Mouse (Mus musculus) lung, postnatal 0 days (tissue): ENCODE measurements around the gene Scrn3. TPM values are rescaled to one million over a fixed set of nuclear protein-coding genes. Genes with fewer than 3 reads are reported as not detected.

Source experiments
- ATAC-seq: fragments of 200-750 bp; cut with Nextera tagmentation; 2 replicates; pipeline ENCODE4 v1.8.0; 2017; ENCODE audit warnings: moderate library complexity
- DNase-seq: peaks from one replicate; pipeline ENCODE4 v3.0.0-alpha.2; 2016; ENCODE audit warnings: low spot score
- H3K27ac ChIP-seq: fragments of 300-500 bp; sonication (generic); 2 replicates; pipeline ENCODE4 v1.5.1; 2014; ENCODE audit warnings: antibody characterized with exemption, mild to moderate bottlenecking, low read length, mixed read lengths
- H3K27me3 ChIP-seq: fragments of 300-500 bp; sonication (generic); replicated peaks from 2 replicates; pipeline ENCODE4 v1.6.1; 2014; ENCODE audit warnings: low read length, mixed read lengths; ENCODE audit not compliant: insufficient read depth
- H3K36me3 ChIP-seq: fragments of 300-500 bp; sonication (generic); 2 replicates; pipeline ENCODE4 v1.6.1; 2014; ENCODE audit warnings: low read length, mixed read lengths; ENCODE audit not compliant: insufficient read depth
- H3K4me1 ChIP-seq: fragments of 300-500 bp; sonication (generic); 2 replicates; pipeline ENCODE4 v1.6.1; 2014; ENCODE audit warnings: antibody characterized with exemption, low read depth, low read length, mixed read lengths; ENCODE audit not compliant: insufficient read depth
- H3K4me2 ChIP-seq: fragments of 300-500 bp; sonication (generic); replicated peaks from 2 replicates; pipeline ENCODE4 v1.6.1; 2014; ENCODE audit warnings: low read depth, mild to moderate bottlenecking, low read length, moderate library complexity, mixed read lengths
- H3K4me3 ChIP-seq: fragments of 300-500 bp; sonication (generic); 2 replicates; pipeline ENCODE4 v1.5.1; 2014; ENCODE audit warnings: low read depth, low read length
- H3K9ac ChIP-seq: fragments of 300-500 bp; sonication (generic); replicated peaks from 2 replicates; pipeline ENCODE4 v1.6.1; 2014; ENCODE audit warnings: low read depth, mild to moderate bottlenecking
- H3K9me3 ChIP-seq: fragments of 300-500 bp; sonication (generic); 2 replicates; pipeline ENCODE4 v1.6.1; 2016; ENCODE audit warnings: low read length, mixed read lengths
- CTCF ChIP-seq: IDR thresholded peaks from 2 replicates; pipeline ENCODE4 v1.5.1; 2016; ENCODE audit warnings: antibody characterized with exemption, mild to moderate bottlenecking
- EP300 ChIP-seq: IDR thresholded peaks from 2 replicates; pipeline ENCODE4 v1.6.1; 2016; ENCODE audit warnings: antibody characterized with exemption, mild to moderate bottlenecking, control low read depth
- WGBS: fragments of 180-500 bp; shearing (Covaris S2); extraction: QIAGEN DNeasy Blood & Tissue Kit; methylation state at CpG from one replicate; pipeline ENCODE4 v1.1.7; 2014; 5-methylcytosine and 5-hydroxymethylcytosine counted together
- polyA plus RNA-seq: library from polyadenylated mRNA; unstranded; fragments of >200 nt; fragmentation: Nextera tagmentation; extraction: Ambion mirVana; gene quantifications from 2 replicates; pipeline ENCODE4 v1.2.1, GENCODE M21; 2015

Gene Scrn3
- polyA plus RNA-seq, 1 experiment from 2014 or later = 10.9 TPM

DNA sequence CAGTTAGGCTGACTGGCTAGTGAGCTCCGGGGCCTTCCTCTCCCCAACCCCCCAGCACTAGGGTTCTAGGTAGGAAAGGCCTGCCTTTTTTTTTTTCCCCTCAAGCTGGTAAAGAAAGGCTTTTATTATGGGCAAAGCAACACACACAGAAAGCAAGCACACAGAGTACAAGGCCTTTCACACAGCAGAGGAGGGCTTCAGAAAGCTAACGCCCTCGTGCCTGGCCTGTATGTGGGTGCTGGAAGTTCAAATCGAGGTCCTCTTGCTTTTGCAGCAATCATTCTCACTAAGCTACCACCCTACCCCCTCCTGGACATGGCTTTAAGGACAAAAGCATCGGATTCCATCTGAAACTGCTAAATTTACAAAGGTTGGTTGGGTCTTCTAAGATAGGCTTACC lies 67.3 kb downstream of the Scrn3 start:
- Histone ChIP-seq H3K27ac (no peak overlapping the region), H3K36me3 (no peaks in the 10 kb centered on the region), H3K9ac (no peak overlapping the region), H3K27me3 (no peaks in the 10 kb centered on the region), H3K4me2 (no peak overlapping the region), H3K9me3 (no peaks in the 10 kb centered on the region), H3K4me3 (no peak overlapping the region), H3K4me1 (no peaks in the 10 kb centered on the region)
- DNase-seq (no peak), ATAC-seq (no peak)
- WGBS = 46% methylated on average over 5 of the region's 5 CpGs
- no peak for TF ChIP-seq CTCF
- TF ChIP-seq EP300 = no peak

DNA sequence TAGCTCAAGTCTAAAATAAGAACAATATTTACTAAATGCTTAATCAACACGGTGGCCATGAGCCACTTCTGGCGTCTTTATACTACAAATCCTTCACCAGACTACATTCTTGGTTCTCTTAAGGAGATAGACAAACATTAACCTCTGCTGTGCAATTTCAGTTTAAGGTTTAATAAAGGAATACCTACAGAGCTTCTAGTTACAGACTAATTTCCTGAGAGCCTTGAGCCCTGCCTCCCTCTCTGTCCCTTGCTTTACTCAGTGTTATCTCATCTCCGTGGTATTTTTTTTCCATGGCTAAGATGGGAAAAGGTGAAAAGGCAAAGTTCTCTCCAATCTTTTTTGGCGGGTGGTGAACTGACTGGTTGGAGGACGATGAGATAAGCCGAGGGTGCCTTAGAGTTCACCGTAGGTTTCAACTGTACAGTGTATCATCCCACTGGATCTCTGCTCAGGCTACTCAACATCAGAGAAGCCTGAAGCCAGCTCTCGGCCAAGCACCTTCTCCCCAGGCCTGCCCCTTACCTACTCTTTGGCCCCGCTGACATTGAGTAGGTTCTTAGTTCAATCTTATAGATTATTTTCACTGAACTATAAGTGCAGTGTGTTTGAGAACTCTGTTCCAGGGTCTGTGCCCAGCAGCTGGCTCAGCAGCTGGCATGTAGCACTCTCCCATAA lies 68.0 kb downstream of the Scrn3 start:
- Histone ChIP-seq H3K4me2 (peak overlapping the region; percentile 19; the same call in 1 of the 2 replicates), H3K4me3 (no peak overlapping the region), H3K9ac (no peak overlapping the region), H3K27ac (peak overlapping the region; percentile 55), H3K36me3 (no peaks in the 10 kb centered on the region), H3K9me3 (no peaks in the 10 kb centered on the region), H3K27me3 (no peaks in the 10 kb centered on the region), H3K4me1 (no peaks in the 10 kb centered on the region)
- ATAC-seq (peak; percentile 47; the same call in 1 of the 2 replicates), DNase-seq (peak; percentile 34)
- WGBS = 42% methylated on average over 9 of the region's 9 CpGs
- TF ChIP-seq CTCF (no peak), EP300 (no peak)

DNA sequence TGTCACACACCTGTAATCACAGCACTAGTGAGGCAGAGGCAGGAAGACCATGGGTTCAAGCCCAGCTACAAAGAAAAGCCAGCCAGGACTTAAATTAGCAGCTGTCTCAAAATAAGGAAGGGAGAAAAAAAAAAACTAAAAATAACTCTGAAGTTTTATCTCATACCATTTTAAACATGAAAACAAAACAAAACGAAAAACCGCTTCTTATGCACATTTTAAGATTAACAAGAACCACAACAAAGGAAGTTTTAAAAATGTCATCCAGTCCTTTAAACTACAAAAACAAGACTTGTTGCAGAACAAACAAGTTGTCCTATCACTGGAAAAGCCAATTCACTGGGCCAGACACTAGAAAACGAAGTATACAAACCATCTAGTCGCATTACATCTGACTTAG lies 72.8 kb downstream of the Scrn3 start:
- ATAC-seq (no peak), DNase-seq (no peak)
- no peak for TF ChIP-seq EP300
- TF ChIP-seq CTCF = no peak
- Histone ChIP-seq H3K27me3 (no peaks in the 10 kb centered on the region), H3K9me3 (no peaks in the 10 kb centered on the region), H3K4me1 (no peaks in the 10 kb centered on the region), H3K4me3 (no peak overlapping the region), H3K9ac (no peak overlapping the region), H3K27ac (no peak overlapping the region), H3K36me3 (no peaks in the 10 kb centered on the region), H3K4me2 (peak overlapping the region; percentile 84; the same call in 1 of the 2 replicates)
- WGBS = 76% methylated on average over 4 of the region's 4 CpGs

DNA sequence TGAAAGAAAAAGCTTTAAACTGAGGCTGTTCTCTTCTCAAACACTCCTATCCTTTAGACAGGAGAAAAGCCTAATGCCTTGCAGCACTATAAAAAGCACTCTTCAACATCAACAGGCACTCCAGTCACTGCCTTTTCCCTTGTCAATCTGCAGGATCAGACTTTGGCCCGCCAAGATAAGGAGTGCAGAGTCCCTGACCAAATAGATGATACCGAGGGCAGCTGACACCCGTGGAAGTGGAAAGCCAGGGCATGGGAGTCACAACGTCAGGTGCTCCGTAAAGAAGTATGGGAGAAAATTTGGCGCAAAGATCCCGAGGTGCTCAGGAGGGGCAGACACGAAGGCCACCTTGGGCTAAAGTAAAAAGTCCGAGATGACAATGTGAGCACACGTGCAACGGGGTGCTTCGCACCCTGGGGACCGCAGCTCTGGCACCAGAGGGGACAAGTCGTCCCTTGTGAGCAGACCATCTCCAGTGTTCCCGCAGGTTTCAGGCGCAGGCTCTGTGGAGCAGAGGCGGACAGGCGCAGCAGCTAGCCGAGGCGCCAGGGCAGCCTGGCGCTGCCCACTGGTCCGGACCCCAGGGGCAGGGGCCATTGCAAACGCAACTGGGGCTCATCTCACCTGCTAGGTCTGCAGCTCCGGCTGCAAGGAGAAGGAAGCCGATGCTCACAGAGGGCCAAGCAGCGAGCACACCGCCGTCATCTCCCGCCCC lies 73.4 kb downstream of the Scrn3 start:
- Histone ChIP-seq H3K9ac (peak overlapping the region; percentile 37), H3K4me3 (peak overlapping the region; percentile 51), H3K4me1 (no peaks in the 10 kb centered on the region), H3K36me3 (no peaks in the 10 kb centered on the region), H3K27ac (peak overlapping the region; percentile 16; the same call in 1 of the 2 replicates), H3K4me2 (peak overlapping the region; percentile 84), H3K27me3 (no peaks in the 10 kb centered on the region), H3K9me3 (no peaks in the 10 kb centered on the region)
- no peak for DNase-seq
- no peak; the same call in 1 of the 2 replicates for ATAC-seq
- TF ChIP-seq EP300 = no peak
- no peak for TF ChIP-seq CTCF
- WGBS = 4% methylated on average over 26 of the region's 29 CpGs

DNA sequence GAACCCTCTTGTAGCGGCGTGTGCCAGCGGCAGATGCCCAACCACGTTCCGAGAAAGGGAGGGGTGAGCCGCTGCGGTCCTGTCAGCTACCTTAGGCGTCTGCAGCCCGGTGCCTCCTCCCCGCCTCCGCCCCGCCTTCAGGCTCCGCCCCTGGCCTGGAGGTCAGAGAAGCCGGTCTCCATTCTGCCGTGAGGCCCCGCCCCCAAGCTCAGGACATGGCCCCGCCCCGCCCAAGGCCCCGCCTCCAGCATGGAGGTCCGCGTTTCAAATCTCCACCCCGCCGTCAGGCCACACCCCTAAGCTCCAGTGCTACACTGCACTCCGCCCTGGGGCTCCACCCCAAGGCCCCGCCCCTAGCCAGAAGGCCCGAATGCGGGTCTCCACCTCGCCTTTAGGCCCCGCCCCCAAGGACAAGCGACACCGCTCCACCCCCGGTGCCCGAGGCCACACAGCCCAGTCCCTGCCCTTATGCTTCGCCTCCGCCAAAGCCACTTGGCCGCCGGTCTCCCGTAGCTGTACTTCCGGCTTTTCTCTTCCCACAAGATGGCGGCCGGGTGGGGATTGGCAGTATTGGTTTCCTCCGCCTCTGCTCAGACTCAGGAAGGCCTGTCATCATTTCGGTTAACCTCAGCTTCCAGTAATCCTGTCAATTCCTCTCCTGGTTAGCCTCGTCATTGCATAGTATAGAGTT lies 74.1 kb downstream of the Scrn3 start, which contains the start of gene Gpr155:
TSS of gene Gpr155 (minus strand) at position 217 of the 691 bp plus-strand sequence.
- peak within 1 kb of the TSS; percentile 86 for H3K27ac ChIP-seq
- H3K36me3 ChIP-seq = no peaks in the 10 kb centered on the region
- peak within 1 kb of the TSS; percentile 84 for H3K4me2 ChIP-seq
- no peaks in the 10 kb centered on the region for H3K4me1 ChIP-seq
- H3K9me3 ChIP-seq = no peaks in the 10 kb centered on the region
- DNase-seq (peak; percentile 100), ATAC-seq (peak; percentile 97)
- H3K9ac ChIP-seq = peak within 1 kb of the TSS; percentile 37
- no peaks in the 10 kb centered on the region for H3K27me3 ChIP-seq
- TF ChIP-seq EP300 = no peak
- 0 out of 2 replicates have a peak, but pooled peaks have one; percentile 8 for TF ChIP-seq CTCF
- under 1% methylated on average over 42 of the region's 44 CpGs for WGBS
- H3K4me3 ChIP-seq = peak within 1 kb of the TSS; percentile 51

Other genes starting within 250 kb of the Scrn3 start
- gene Ola1, start 93.7 kb upstream of the Scrn3 start, polyA plus RNA-seq = 30.4 and 30.6 TPM in 2 replicates
- not detected in 2 replicates for gene Sp9, start 40.7 kb upstream of the Scrn3 start, polyA plus RNA-seq
- 38.9 and 39.3 TPM in 2 replicates for gene Cir1, start 100 bp downstream of the Scrn3 start, polyA plus RNA-seq
- 6.3 and 8.1 TPM in 2 replicates for gene Gpr155, start 74.0 kb downstream of the Scrn3 start, polyA plus RNA-seq
- gene Wipf1, start 217.1 kb downstream of the Scrn3 start, polyA plus RNA-seq = 9.5 and 9.6 TPM in 2 replicates